Mouse (Mus musculus): ENCODE results near the gene Olfr430. TPM values are rescaled to one million over a fixed set of nuclear protein-coding genes. Genes with fewer than 3 reads are reported as not detected.

Gene Olfr430
- polyA plus RNA-seq, 1 experiment from 2014 or later, result not detected

- no peaks in the 10 kb centered on the region for H3K36me3 ChIP-seq (ENCODE audit: control insufficient read depth, insufficient read depth, low read length)
- H3K27ac ChIP-seq (ENCODE audit: low read depth), result no peak overlapping the region
- no peaks in the 10 kb centered on the region for H3K27me3 ChIP-seq (replicated peaks; ENCODE audit: control insufficient read depth, insufficient read depth, low read length)
- H3K4me1 ChIP-seq (replicated peaks; ENCODE audit: control insufficient read depth, insufficient read depth, low read length), result no peaks in the 10 kb centered on the region
- no peak overlapping the region for H3K9ac ChIP-seq (ENCODE audit: low read length)
- no peak overlapping the region for H3K4me3 ChIP-seq (ENCODE audit: low read depth, low read length)
- no peak overlapping the region for H3K4me2 ChIP-seq (ENCODE audit: low read length)
- no peaks in the 10 kb centered on the region for H3K9me3 ChIP-seq (ENCODE audit: control insufficient read depth, low read length)
- DNase-seq (ENCODE audit: low spot score) (no peak), ATAC-seq (replicated peaks; ENCODE audit: low FRiP score, low TSS enrichment, low read depth) (no peak)
- 60% methylated on average over 2 of the region's 2 CpGs for WGBS
Measured at GRCm38 (mm10) chr1:174103735-174104134, 37.3 kb downstream of the Olfr430 start.

GRCm38 (mm10) chr1:174121062-174121461 lies 54.7 kb downstream of the Olfr430 start, which contains the start of gene Olfr231:
Olfr231 (minus strand) TSS chr1:174121162.
- WGBS, result 67% methylated on average over 2 of the region's 2 CpGs
- H3K27ac ChIP-seq (ENCODE audit: low read depth), result no peak within 1 kb of the TSS
- ATAC-seq (replicated peaks; ENCODE audit: low FRiP score, low TSS enrichment, low read depth) (no peak), DNase-seq (ENCODE audit: low spot score) (no peak)
- no peaks in the 10 kb centered on the region for H3K9me3 ChIP-seq (ENCODE audit: control insufficient read depth, low read length)
- no peaks in the 10 kb centered on the region for H3K27me3 ChIP-seq (replicated peaks; ENCODE audit: control insufficient read depth, insufficient read depth, low read length)
- no peaks in the 10 kb centered on the region for H3K36me3 ChIP-seq (ENCODE audit: control insufficient read depth, insufficient read depth, low read length)
- H3K4me1 ChIP-seq (replicated peaks; ENCODE audit: control insufficient read depth, insufficient read depth, low read length), result no peaks in the 10 kb centered on the region
- no peak within 1 kb of the TSS for H3K4me3 ChIP-seq (ENCODE audit: low read depth, low read length)
- H3K4me2 ChIP-seq (ENCODE audit: low read length), result no peak within 1 kb of the TSS
- H3K9ac ChIP-seq (ENCODE audit: low read length), result no peak within 1 kb of the TSS

Other genes with a start within 250 kb of the Olfr430 start
- 0.64 and 0.83 TPM in 2 replicates for gene Ifi211, start 153.6 kb upstream of the Olfr430 start, polyA plus RNA-seq (2014; fragmentation: Nextera tagmentation; extraction: Ambion mirVana)
- gene Mndal, start 124.1 kb upstream of the Olfr430 start, polyA plus RNA-seq (2014; fragmentation: Nextera tagmentation; extraction: Ambion mirVana), result 2.0 and 3.0 TPM in 2 replicates
- 1.3 and 1.5 TPM in 2 replicates for gene Ifi203, start 123.9 kb upstream of the Olfr430 start, polyA plus RNA-seq (2014; fragmentation: Nextera tagmentation; extraction: Ambion mirVana)
- not detected in 2 replicates for gene Ifi202b, start 83.9 kb upstream of the Olfr430 start, polyA plus RNA-seq (2014; fragmentation: Nextera tagmentation; extraction: Ambion mirVana)
- gene Ifi205, start 34.8 kb upstream of the Olfr430 start, polyA plus RNA-seq (2014; fragmentation: Nextera tagmentation; extraction: Ambion mirVana), result 0.69 and 0.88 TPM in 2 replicates
- 0.07 and 0.08 TPM in 2 replicates for gene Olfr433, start 25.9 kb upstream of the Olfr430 start, polyA plus RNA-seq (2014; fragmentation: Nextera tagmentation; extraction: Ambion mirVana)
- not detected in 2 replicates for gene Olfr432, start 17.4 kb upstream of the Olfr430 start, polyA plus RNA-seq (2014; fragmentation: Nextera tagmentation; extraction: Ambion mirVana)
- not detected in 2 replicates for gene Olfr429, start 17.7 kb downstream of the Olfr430 start, polyA plus RNA-seq (2014; fragmentation: Nextera tagmentation; extraction: Ambion mirVana)
- gene Olfr427, start 30.3 kb downstream of the Olfr430 start, polyA plus RNA-seq (2014; fragmentation: Nextera tagmentation; extraction: Ambion mirVana), result not detected in 2 replicates
- gene Olfr231, start 54.6 kb downstream of the Olfr430 start, polyA plus RNA-seq (2014; fragmentation: Nextera tagmentation; extraction: Ambion mirVana), result not detected in 2 replicates
- gene Olfr424, start 64.9 kb downstream of the Olfr430 start, polyA plus RNA-seq (2014; fragmentation: Nextera tagmentation; extraction: Ambion mirVana), result not detected in 2 replicates
- not detected in 2 replicates for gene Olfr420, start 89.0 kb downstream of the Olfr430 start, polyA plus RNA-seq (2014; fragmentation: Nextera tagmentation; extraction: Ambion mirVana)
- gene Spta1, start 106.2 kb downstream of the Olfr430 start, polyA plus RNA-seq (2014; fragmentation: Nextera tagmentation; extraction: Ambion mirVana), result 0.68 and 0.79 TPM in 2 replicates
- gene Olfr419, start 185.5 kb downstream of the Olfr430 start, polyA plus RNA-seq (2014; fragmentation: Nextera tagmentation; extraction: Ambion mirVana), result not detected in 2 replicates

All from intestine, embryonic 14.5 days (tissue).